Mouse (Mus musculus) retina, postnatal 1 day (tissue): Measurements from ENCODE around the gene Vmn1r24.
"Not testable (repeated sequence)": the region's sequence is repeated elsewhere in the genome, so short reads cannot be mapped to it uniquely, and the experiment has no call there.

Experiments
- DNase-seq: peaks from one replicate; pipeline ENCODE4 v3.0.0-alpha.2; 2012

Vmn1r24 gene

GRCm38 (mm10) chr6:57961403-57961802 lies at the start of gene Vmn1r24:
Gene Vmn1r24, minus strand, starts transcription at chr6:57961503.
- not testable (repeated sequence) for DNase-seq

GRCm38 (mm10) chr6:57980710-57981109 lies 19.4 kb upstream of the Vmn1r24 start, which contains the start of gene Vmn1r25:
Gene Vmn1r25, minus strand, starts transcription at chr6:57980810.
- no peak for DNase-seq

- no peak for DNase-seq
These were observed 34.6 kb downstream of the Vmn1r24 start, which contains the start of gene Vmn1r23 for GRCm38 (mm10) chr6:57926738-57927137. Gene Vmn1r23, minus strand, starts transcription at chr6:57926838.

GRCm38 (mm10) chr6:57907928-57908327 lies 53.4 kb downstream of the Vmn1r24 start, which contains the start of gene Vmn1r22:
Gene Vmn1r22, minus strand, starts transcription at chr6:57908028.
- no peak for DNase-seq
